Mouse (Mus musculus): Measurements from ENCODE around the gene Lmod1.

Gene Lmod1

GRCm38 (mm10) chr1:135324571-135324970 is at the start of gene Lmod1:
Gene Lmod1 (plus strand): TSS chr1:135324807.
- no peak for DNase-seq (ENCODE audit: low spot score in 2 of 2)

- peak in 1 of 2 experiments; percentile 25 for DNase-seq (ENCODE audit: low spot score in 2 of 2)
Measured at GRCm38 (mm10) chr1:135280646-135281045, 44.0 kb upstream of the Lmod1 start.

- DNase-seq (ENCODE audit: low spot score in 2 of 2): no peak
Measured at GRCm38 (mm10) chr1:135281841-135282240, 42.8 kb upstream of the Lmod1 start.

DNA sequence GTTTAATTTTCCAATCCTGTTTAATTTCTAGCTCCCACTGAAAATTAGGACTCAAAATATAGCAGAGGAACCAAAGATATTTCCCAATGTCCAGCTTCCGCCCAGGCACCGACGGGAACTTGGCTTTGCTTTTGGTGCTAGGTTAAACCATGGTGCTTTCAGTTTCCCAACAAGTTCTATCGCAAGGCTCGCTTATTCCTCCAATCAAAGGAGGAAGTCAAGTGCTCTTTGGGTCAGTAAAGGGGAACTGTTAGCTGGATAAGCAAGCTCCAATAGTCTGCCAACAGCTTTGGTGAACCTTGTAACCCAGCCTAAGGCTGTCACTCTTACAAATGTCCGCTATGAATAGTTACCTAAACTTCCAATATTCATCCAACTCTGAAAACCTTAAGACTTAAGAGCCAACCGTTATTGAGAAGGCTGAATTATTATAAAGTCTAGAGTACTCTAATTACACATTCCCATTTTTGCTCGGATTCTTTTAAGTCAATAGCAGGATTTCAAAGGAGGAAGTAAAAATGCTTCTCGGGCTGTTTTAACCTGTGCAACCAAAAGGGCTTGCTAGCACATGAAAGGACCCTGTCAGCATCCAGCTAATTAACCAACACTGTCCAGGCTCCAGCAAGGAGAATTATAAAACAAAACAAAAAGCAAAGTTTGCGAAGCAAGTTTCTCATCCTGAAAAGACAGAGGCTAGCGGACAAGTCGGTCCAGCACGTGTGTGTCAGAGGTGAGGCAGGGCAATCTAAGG is 41.9 kb upstream of the Lmod1 start:
- no peak for DNase-seq (ENCODE audit: low spot score in 2 of 2)

- no peak for DNase-seq (ENCODE audit: low spot score in 2 of 2)
Measured at GRCm38 (mm10) chr1:135283287-135283825, 41.3 kb upstream of the Lmod1 start.

DNA sequence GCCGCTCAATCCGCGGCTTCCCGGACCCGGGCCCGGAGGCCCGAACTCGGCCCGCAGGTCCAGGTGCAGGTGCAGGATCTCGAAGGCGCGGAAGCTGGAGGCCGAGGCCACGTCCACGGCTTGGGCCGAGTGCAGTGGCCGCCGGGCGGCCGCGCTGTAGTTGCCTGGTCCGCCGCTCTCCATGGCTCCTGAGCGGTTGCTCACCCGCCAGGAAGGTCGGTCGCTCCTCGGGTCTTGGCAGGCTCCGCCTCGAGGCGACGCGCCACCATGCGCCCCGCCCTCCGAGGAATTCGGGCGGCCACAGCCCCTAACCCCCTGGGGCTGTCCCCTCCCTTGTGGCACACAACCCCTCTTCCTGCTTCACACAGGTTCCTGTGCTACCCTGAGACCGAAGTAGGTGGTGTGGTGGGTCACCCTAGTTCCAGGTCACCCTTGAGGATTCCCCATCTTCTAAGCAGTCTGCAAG is 40.7 kb upstream of the Lmod1 start, which contains the start of gene Rnpep:
Rnpep (minus strand) TSS at position 259 of the 466 bp plus-strand sequence.
- peak; percentile 51 to 65 for DNase-seq (ENCODE audit: low spot score in 2 of 2)

- DNase-seq (ENCODE audit: low spot score in 2 of 2): no peak
Measured at GRCm38 (mm10) chr1:135286311-135286710, 38.3 kb upstream of the Lmod1 start.

DNA sequence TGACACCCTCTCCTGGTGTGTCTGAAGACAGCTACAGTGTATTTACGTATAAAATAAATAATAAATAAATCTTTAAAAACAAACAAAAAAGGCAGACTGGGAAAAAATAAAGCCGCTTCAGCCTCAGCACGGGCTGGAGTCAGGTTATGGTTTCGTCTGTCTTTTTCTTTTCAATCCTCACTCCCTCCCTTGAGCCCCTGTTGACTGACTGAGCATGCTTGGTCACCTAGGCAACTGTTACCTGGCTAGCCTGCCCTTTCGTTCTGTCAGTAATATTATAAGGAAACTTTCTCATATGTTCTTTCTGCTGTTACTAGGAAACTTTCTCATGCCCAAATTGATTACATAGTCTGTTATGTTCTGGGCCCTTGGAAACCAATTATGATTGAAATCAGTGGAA is 33.7 kb upstream of the Lmod1 start:
- DNase-seq (ENCODE audit: low spot score in 2 of 2): no peak

DNA sequence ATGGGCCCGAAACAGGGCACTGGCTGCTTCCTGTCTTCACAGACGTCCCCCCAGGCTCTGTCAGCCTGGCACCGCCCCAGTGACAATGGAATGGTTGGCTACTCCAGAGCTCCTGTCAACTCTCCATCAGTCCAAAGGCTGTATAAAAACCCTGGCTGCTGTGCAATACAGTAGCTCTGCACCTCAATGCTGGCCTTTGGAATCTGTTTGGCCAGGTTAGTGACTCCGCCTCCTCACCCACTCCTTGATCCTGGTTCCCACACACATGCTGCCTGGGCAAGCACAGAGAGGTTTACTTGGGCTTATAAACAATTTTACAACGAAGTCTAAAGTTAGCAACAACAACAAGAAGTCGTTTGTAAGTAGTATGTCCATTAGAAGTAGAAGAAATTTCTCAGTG is 13.3 kb upstream of the Lmod1 start:
- DNase-seq (ENCODE audit: low spot score in 2 of 2): no peak

GRCm38 (mm10) chr1:135312201-135312600 is 12.4 kb upstream of the Lmod1 start:
- no peak for DNase-seq (ENCODE audit: low spot score in 2 of 2)

DNA sequence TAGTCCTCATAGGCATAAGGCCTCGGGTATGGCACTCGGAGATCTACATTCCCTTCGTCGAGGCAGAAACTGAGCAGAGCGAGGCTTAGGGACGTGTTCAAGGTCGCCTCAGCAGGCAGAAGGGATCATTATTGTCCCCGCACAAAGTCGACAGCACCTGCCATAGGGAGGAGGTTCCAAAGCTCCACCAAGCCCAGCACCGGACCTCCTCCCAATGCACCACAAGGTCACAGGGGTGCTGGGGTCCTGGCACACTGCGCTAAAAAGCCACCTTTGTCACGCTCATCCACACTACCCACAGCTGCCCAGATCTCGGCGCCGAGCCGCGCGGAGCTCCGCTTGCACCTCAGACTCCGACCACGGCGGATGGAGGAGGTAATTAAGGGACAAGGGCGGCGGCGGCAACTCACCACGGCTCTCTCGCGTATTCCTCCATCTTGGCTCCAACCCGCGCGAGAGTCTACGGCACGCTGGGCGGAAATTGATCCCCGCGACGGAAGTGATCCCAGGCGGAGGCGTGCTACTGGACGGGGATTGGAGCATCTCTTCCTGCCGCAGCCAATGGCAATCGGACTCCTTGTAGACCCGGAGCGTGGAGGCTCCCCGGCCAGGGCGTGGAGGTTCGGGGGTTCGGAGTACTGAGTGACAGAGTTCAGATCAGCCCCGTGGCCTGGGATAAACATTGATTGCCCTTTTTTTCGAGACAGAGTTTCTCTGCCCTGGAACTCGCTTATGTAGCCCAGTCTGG is 11.1 kb upstream of the Lmod1 start, which contains the start of gene Timm17a:
Timm17a (minus strand) TSS at position 495 of the 748 bp plus-strand sequence.
- DNase-seq (ENCODE audit: low spot score in 2 of 2): peak; percentile 86 to 93

- DNase-seq (ENCODE audit: low spot score in 2 of 2): no peak
Measured at GRCm38 (mm10) chr1:135323367-135323901, 1.2 kb upstream of the Lmod1 start.

- DNase-seq (ENCODE audit: low spot score in 2 of 2): no peak
Measured at GRCm38 (mm10) chr1:135325934-135326333, 1.3 kb downstream of the Lmod1 start.

- DNase-seq (ENCODE audit: low spot score in 2 of 2): no peak
Measured at GRCm38 (mm10) chr1:135328368-135328767, 3.8 kb downstream of the Lmod1 start.

DNA sequence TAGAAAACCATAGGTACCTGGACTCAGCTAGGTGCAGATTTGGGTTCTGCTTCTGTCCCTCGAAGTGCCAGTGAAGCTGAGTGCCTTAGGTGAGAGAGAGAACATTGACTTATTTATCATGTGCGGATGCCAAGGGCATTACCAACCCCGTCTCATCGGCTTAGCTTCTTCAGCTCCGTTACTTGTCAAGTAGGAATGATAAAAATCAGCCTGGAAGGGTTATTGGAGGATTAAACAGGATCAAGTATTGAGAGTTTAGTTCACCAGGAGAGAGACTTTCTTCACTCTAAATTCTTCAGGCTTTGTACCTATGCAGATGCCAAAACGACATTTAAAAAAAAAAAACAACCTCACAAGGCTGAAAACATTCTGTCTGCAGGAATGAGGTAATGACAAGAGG is 6.0 kb downstream of the Lmod1 start:
- DNase-seq (ENCODE audit: low spot score in 2 of 2): no peak

DNA sequence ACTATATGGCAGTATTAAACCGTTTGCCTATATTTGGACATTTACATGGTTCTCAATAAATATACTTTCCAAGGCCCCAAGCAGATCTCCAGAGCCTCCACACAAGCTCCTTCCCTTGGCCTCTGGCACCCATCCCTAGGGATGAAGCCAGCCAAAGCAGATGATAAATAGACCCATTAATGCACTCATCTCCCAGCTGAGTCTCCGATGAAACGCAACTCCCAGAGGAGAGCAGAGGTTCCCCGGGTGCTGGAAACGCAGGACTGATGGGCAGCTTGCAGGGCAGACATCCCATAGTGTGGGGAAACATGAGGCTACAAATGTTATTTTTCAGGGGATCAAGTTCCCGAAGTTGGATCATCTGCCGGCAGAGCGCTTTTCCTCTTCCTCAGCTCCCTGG is 17.3 kb downstream of the Lmod1 start:
- DNase-seq (ENCODE audit: low spot score in 2 of 2): no peak

- DNase-seq (ENCODE audit: low spot score in 2 of 2): no peak
Measured at GRCm38 (mm10) chr1:135344026-135344425, 19.4 kb downstream of the Lmod1 start.

GRCm38 (mm10) chr1:135346891-135347290 is 22.3 kb downstream of the Lmod1 start:
- no peak for DNase-seq (ENCODE audit: low spot score in 2 of 2)

DNA sequence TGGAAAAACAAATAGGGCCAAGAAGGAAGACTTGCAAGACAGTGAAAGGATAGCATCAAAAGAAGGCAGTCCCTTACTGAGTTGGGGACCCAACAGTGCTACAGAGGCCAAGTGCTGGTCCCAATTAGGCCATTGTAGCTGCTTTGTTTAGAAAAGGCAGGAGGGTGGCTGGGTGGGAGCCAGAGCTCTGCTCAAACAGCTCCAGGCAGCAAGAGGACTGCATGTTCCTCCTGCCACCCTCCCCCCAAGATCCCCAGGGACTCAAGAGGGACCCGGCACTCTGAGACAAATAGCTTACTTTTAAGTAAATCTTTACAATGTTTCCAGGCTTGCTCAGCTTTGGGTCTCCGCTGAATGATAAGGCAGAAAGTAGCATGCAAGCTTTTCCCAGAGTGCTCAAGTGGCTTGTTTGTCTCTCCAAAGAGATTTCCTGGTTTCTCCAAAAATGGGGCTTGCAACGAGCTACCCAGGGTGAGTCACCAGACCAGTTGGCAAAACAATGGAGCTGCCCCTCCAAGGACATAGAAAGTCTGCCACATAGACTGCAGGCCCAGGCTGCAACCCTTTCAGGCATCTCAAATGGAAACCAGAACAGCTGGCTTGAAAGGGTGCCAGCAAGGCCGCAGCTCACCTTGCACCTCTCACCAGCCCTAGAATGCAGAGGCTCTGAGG is 23.0 kb downstream of the Lmod1 start:
- no peak for DNase-seq (ENCODE audit: low spot score in 2 of 2)

DNA sequence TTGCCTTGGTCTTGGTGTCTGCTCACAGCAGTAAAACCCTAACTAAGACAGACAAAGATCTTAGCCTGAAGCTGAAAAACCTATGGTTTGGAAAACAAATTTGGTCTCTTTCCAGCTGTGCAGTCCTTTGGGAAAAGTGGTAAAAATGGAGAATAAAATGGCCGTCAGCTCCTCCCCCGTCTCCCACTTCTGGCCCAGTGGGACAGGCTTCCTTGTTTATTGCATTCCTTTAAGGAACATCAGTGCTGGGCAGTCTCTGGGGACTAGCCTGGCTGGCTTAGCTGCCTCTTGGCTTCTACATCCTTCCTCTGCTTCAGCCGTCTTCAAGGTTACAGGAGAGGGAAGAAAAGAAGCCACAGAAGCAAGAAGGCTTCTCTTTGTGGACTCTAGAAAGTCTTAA is 27.3 kb downstream of the Lmod1 start:
- DNase-seq (ENCODE audit: low spot score in 2 of 2): no peak

- DNase-seq (ENCODE audit: low spot score in 2 of 2): no peak
Measured at GRCm38 (mm10) chr1:135359071-135359470, 34.5 kb downstream of the Lmod1 start.

DNA sequence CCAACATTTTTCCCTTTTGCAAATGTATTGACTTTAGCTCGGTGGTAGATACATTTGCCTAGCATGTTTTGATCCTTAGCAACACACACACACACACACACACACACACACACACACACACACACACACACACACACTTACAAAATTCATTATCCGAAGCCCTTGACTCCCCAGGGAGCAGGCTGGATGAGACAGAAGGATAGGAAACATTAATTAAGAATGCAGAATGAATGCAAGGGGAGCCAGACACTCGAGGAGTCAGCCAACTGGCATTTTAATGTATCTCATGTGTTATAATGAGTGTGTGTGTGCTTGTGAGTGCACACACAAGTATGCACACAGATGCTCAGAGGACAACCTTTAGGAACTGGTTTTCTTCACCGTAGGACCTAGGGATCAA is 36.9 kb downstream of the Lmod1 start:
- no peak for DNase-seq (ENCODE audit: low spot score in 2 of 2)

All from frontal cortex, postnatal 25 days (tissue).